9 mouse cellular contexts compared by ENCODE assay signal in the genomic region with DNA sequence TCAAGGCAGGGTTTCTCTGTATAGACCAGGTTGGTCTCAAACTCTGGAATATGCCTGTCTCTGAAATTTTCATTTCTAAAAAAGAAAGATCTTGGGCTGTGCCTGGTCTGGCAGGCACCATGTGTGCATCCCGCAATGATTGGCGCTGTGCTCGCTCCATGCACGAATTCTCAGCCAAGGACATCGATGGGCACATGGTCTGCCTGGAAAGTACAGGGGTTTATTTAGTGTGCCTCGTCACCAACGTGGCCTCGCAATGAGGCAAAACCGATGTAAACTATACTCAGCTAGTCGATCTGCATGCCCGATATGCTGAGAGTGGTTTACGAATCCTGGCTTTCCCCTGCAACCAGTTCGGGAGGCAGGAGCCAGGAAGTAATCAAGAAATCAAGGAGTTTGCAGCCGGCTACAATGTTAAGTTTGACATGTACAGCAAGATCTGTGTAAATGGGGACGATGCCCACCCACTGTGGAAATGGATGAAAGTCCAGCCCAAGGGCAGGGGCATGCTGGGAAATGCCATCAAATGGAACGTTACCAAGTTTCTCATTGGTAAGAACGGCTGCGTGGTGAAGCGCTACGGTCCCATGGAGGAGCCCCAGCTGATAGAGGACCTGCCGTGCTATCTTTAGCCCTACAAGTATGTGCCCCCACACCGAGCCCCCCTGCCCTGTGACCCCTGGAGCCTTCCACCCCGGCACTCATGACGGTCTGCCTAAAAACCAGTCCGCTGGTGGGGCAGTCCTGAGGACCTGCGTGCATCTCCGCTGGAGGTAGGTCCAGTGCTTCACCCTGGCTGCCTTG. TPM values are rescaled to one million over a fixed set of nuclear protein-coding genes. Genes with fewer than 3 reads are reported as not detected.
DNase-seq lines count a peak whose midpoint lies in the region; ATAC-seq and TF ChIP-seq lines count a peak whose summit lies in the region.
"Had no signal": no experiment of that assay in that cellular context is flagged by ENCODE, and none has a peak within 500 bp of the region (broad histone marks: within the 10 kb centered on the region; RNA-seq: fewer than 3 reads in every experiment).

No protein-coding gene starts in this region.

- no peak for TF ChIP-seq POLR2A in brain, embryonic 14.5 days (IDR thresholded peaks at IDR 0.05; ENCODE audit: borderline replicate concordance, extremely low read depth, insufficient read depth, insufficient read length, poor library complexity, severe bottlenecking)

- peak; percentile 58 for ATAC-seq in frontal cortex, adult (ENCODE audit: low TSS enrichment)

- no peak for DNase-seq in frontal cortex, postnatal 25 days (ENCODE audit: low spot score in 2 of 2)
- DNase-seq in brain, embryonic 14.5 days (ENCODE audit: low read depth): peak; percentile 25
- DNase-seq in heart, adult 8-10 months (ENCODE audit: low spot score): peak; percentile 8
- peak; percentile 32 to 54 for DNase-seq in layer of hippocampus, adult 18-20 months (ENCODE audit: low spot score in 2 of 2)
- DNase-seq in urinary bladder, adult 2 months (ENCODE audit: low spot score): no peak
- DNase-seq in right cerebral cortex, adult 18-20 months: no peak
- no peak for DNase-seq in lung, postnatal 25 days (ENCODE audit: low spot score)
- DNase-seq: kidney, adult 9 months had no signal

- no peak for TF ChIP-seq CTCF in brain, embryonic 14.5 days (IDR thresholded peaks at IDR 0.05; ENCODE audit: borderline replicate concordance, extremely low read depth, insufficient read depth, insufficient read length)

RNA-seq across cellular contexts. Expression of a gene that starts 8.0 kb away (rescaled TPM):
- 81.9 and 85.7 TPM in 2 replicates for polyA plus RNA-seq in brain, embryonic 14.5 days (2012; rRNA removed)
- 10 to 100 TPM; 18.3 to 22.9 (median 22.5) TPM for total RNA-seq in heart, adult 8-10 months (2022)
- total RNA-seq in layer of hippocampus, adult 18-20 months (2021): 10 to 100 TPM; 59.8 to 59.9 TPM
- 34.7 and 39.7 TPM in 2 replicates for polyA plus RNA-seq in urinary bladder, adult 2 months (2012; rRNA removed)

Comparison
In these comparisons a context has a peak if more than half of its experiments do, and no peak if none do; other contexts are left out.
1. DNase-seq: peak in brain, embryonic 14.5 days (single experiment), heart, adult 8-10 months (single experiment) and layer of hippocampus, adult 18-20 months (2 of 2); none in frontal cortex, postnatal 25 days (0 of 2), urinary bladder, adult 2 months (single experiment), right cerebral cortex, adult 18-20 months (single experiment) and lung, postnatal 25 days (single experiment).